Mouse (Mus musculus): Measurements from ENCODE around the gene Mdm2.

DNA sequence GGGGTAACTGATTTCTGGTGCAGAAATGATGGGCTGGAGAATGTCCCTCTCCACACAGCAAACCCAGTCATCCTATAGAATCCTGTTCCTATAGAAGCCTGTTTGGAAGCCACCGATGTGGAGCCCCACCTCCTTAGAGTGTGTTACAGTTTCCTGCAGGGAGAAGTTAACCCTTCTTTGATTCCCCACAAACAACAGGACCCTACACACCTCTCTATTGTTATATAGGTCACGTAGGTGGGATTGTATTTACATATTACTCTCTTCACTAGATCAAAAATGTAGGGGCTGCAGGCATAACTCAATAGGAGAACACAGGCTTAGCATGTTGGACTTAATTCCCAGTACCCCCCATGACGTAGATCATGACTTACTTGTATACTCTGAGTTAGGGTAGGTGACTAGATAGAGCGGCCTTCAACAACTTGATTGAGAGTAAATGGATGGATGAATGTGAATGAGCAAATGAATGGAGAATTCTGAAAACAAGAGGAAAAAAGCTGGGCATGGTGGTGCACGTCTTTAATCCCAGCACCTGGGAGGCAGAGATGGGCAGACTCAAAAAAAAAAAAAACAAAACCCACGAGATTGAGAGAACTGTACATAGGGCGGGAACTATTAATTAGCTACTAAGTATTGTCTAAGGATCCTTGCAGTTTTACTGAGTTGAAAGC is 53.4 kb downstream of the Mdm2 start:
- TF ChIP-seq POLR2A (IDR thresholded peaks at IDR 0.05; ENCODE audit: low read depth, low read length) (no peak), CTCF (IDR thresholded peaks at IDR 0.05; ENCODE audit: extremely low read depth, insufficient read depth, insufficient read length, insufficient replicate concordance) (no peak)
